Mouse (Mus musculus) megakaryocyte-erythroid progenitor cell, adult 5-6 weeks (primary cell): ENCODE results near the gene Fancc. TPM values are rescaled to one million over a fixed set of nuclear protein-coding genes. Genes with fewer than 3 reads are reported as not detected.
"Not testable (repeated sequence)": the region's sequence is repeated elsewhere in the genome, so short reads cannot be mapped to it uniquely, and the experiment has no call there.

ENCODE experiments used
- ATAC-seq: replicated peaks from 2 replicates; pipeline ENCODE4 v1.8.0; 2016; ENCODE audit warnings: mild to moderate bottlenecking, inconsistent platforms; ENCODE audit not compliant: severe bottlenecking, poor library complexity, low FRiP score, low TSS enrichment
- total RNA-seq, 2 experiments: library from RNA; stranded (forward) in 1 of 2; stranded (reverse) in 1 of 2; fragments of 200-1000, 215-1000 nt in 1 of 2; fragments of >200 nt in 1 of 2; fragmentation: Nextera tagmentation in 1 of 2; gene quantifications; 2 replicates each; pipeline ENCODE4 v1.2.3; 2014 to 2017

The Fancc gene
- total RNA-seq, 2 experiments from 2014 or later, result 16.9 to 20.0 TPM

GRCm38 (mm10) chr13:63324978-63325848 lies 171.9 kb downstream of the Fancc start:
- ATAC-seq, result peak; percentile 78

- no peak for ATAC-seq
These were observed 172.8 kb downstream of the Fancc start for GRCm38 (mm10) chr13:63324311-63324710.

GRCm38 (mm10) chr13:63323286-63324075 lies 173.6 kb downstream of the Fancc start:
- no peak for ATAC-seq

GRCm38 (mm10) chr13:63322756-63323155 lies 174.3 kb downstream of the Fancc start:
- no peak for ATAC-seq

GRCm38 (mm10) chr13:63321689-63322088 lies 175.4 kb downstream of the Fancc start:
- ATAC-seq, result no peak

GRCm38 (mm10) chr13:63319814-63320213 lies 177.3 kb downstream of the Fancc start:
- ATAC-seq, result no peak

- ATAC-seq, result no peak
These were observed 179.4 kb downstream of the Fancc start for GRCm38 (mm10) chr13:63317681-63318104.

- ATAC-seq, result no peak
These were observed 180.7 kb downstream of the Fancc start for GRCm38 (mm10) chr13:63316407-63316806.

- no peak for ATAC-seq
These were observed 181.3 kb downstream of the Fancc start for GRCm38 (mm10) chr13:63315777-63316176.

GRCm38 (mm10) chr13:63315111-63315510 lies 182.0 kb downstream of the Fancc start:
- not testable (repeated sequence) for ATAC-seq

GRCm38 (mm10) chr13:63314608-63314920 lies 182.5 kb downstream of the Fancc start:
- ATAC-seq, result peak; percentile 57

- ATAC-seq, result peak; percentile 76
These were observed 183.1 kb downstream of the Fancc start for GRCm38 (mm10) chr13:63313748-63314607.

GRCm38 (mm10) chr13:63313247-63313646 lies 183.8 kb downstream of the Fancc start:
- no peak for ATAC-seq

- ATAC-seq, result no peak
These were observed 185.9 kb downstream of the Fancc start for GRCm38 (mm10) chr13:63311156-63311555.

GRCm38 (mm10) chr13:63309563-63309962 lies 187.5 kb downstream of the Fancc start:
- no peak for ATAC-seq

- ATAC-seq, result no peak
These were observed 190.3 kb downstream of the Fancc start for GRCm38 (mm10) chr13:63306768-63307167.

- no peak for ATAC-seq
These were observed 191.7 kb downstream of the Fancc start for GRCm38 (mm10) chr13:63305160-63306011.

GRCm38 (mm10) chr13:63304799-63305159 lies 192.3 kb downstream of the Fancc start:
- no peak for ATAC-seq
